Mouse (Mus musculus) embryonic stem cell, embryonic (primary cell): ENCODE data around the gene Jph2.

Source experiments
- CTCF ChIA-PET, 4 experiments: fragments of 300-600 bp in 2 of 4; fragments of 350-600 bp in 2 of 4; sonication (Branson Sonifier 250); formaldehyde crosslinking; loops; one replicate each; lab custom pipeline; 2022; ENCODE audit warnings: inconsistent platforms in 2 of 4; lab: Charles Lee
- POLR2A ChIA-PET, 4 experiments: fragments of 300-600 bp in 2 of 4; fragments of 350-600 bp in 2 of 4; sonication (Branson Sonifier 250); formaldehyde crosslinking; loops; one replicate each; lab custom pipeline; 2022; ENCODE audit warnings: antibody characterized with exemption in 4 of 4, inconsistent platforms in 1 of 4; lab: Charles Lee

Gene Jph2

GRCm38 (mm10) chr2:163392436-163392835, 5.4 kb downstream of the Jph2 start:
- POLR2A ChIA-PET, result interaction anchor here in 2 of 4 experiments (0.6 to 1.3 kb wide), 3 partner anchors 27 to 462 kb away, joined by 3 read pairs; no protein-coding TSS in a partner anchor
- CTCF ChIA-PET, result interaction anchor here in 2 of 4 experiments (0.7 to 1.2 kb wide), 2 partner anchors 9 to 838 kb away, joined by 3 to 8 read pairs; no protein-coding TSS in a partner anchor

DNA sequence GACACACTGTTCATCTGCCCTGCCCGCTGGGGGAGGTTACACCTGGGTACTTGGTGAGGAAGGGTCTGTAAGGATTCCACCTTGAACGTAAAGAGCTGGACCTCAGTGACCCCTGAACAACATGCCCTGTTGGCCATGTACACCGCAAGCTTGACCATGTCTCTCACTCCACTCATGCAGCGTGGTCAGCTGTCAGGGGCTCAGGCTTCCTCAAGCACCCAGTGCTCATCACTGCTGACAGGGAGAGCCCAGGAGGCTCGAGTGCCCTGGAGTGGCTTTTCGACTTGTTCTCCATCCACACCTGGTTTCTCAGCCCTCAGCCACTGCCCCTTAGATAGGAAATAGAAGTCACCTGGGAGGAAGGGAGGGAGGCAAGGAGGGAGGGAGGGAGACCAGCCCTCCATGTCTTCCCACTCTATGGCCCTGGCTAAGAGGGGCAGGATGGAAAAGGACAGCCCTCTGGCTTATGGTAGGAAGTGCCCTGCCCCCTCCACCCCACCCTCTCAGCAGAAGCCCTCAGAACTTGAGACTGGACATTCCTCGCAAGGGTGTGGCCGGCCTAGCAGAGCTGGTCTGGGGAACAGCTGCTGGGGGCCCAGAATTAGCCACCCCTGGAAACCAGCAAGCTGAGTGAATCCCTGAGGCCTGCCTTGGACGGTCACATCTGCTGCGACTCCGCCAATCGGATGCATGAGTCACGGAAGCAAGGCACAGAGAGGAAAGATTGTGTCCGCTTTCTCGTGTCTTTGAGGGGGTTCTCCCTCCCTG, 11.2 kb downstream of the Jph2 start:
- CTCF ChIA-PET, result interaction anchor here in 3 of 4 experiments (0.8 to 1.7 kb wide), 6 partner anchors 14 to 285 kb away, joined by 3 to 8 read pairs (median 4); partner anchors contain the start of gene Fitm2 (in 1 of the 3)

GRCm38 (mm10) chr2:163385126-163385525, 12.7 kb downstream of the Jph2 start:
- ChIA-PET CTCF (interaction anchor here in 2 of 4 experiments (0.6 to 1.4 kb wide), 4 partner anchors 34 to 697 kb away, joined by 3 to 6 read pairs (median 4); no protein-coding TSS in a partner anchor), POLR2A (interaction anchor here in 3 of 4 experiments (0.9 to 1.3 kb wide), 4 partner anchors 33 to 265 kb away, joined by 3 read pairs; no protein-coding TSS in a partner anchor)

More for the DNA sequence above, 11.2 kb downstream of the Jph2 start:
- POLR2A ChIA-PET, result interaction anchor here (0.6 to 1.6 kb wide), 11 partner anchors 10 to 248 kb away, joined by 3 to 8 read pairs (median 3); partner anchors contain the start of gene Jph2 (in 1 of the 4)

DNA sequence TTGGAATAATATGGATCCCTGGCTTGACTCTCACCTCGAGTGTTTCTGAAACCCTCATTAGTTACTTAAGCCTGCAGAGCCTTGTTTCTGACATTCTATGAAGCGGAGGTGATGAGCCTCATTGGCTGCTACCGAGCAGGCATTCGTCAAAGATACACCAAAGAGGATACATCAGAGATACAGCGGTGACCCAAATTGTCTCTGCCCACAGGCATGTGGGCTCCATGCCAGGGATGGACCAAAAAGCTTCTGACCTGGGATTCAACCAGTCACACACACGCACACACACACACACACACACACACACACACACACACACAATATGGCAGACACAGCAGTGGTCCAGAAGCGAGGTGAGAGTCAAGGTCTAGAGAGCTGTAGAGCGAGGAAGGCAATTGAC, 16.5 kb downstream of the Jph2 start:
- ChIA-PET POLR2A (interaction anchor here in 3 of 4 experiments (0.7 to 1.5 kb wide), 5 partner anchors 9 to 1554 kb away, joined by 3 to 6 read pairs (median 4); no protein-coding TSS in a partner anchor), CTCF (interaction anchor here in 2 of 4 experiments (0.5 to 2.3 kb wide), 3 partner anchors 19 to 280 kb away, joined by 3 to 12 read pairs (median 4); no protein-coding TSS in a partner anchor)

- POLR2A ChIA-PET, result interaction anchor here in 1 of 4 experiments (1.2 kb wide), 1 partner anchor 59 kb away, joined by 3 read pairs; no protein-coding TSS in a partner anchor
- CTCF ChIA-PET, result interaction anchor here in 3 of 4 experiments (0.7 to 1.5 kb wide), 4 partner anchors 22 to 284 kb away, joined by 3 to 5 read pairs (median 3); no protein-coding TSS in a partner anchor
These were observed 18.4 kb downstream of the Jph2 start for GRCm38 (mm10) chr2:163379366-163379765.

DNA sequence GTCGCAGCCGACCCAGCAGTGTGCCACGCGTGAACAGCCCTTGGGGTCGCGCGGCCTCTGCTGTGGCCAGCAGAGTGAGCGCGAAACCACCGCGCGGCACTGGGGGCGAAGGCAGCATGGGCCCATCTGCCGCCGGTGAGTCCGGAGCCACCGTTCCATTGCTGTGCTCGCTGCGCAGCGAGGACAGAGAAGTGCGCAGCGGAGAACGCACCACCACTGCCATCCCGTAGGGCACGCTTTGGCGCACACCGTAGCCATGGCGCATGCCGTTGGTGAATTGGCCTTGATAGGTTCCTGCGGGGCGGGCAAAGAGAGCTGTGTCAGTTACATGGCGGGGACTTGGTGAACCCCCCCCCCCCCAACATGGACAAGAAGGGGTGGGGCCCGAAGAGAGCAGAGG, 21.7 kb downstream of the Jph2 start:
- ChIA-PET CTCF (interaction anchor here in 1 of 4 experiments (1.0 kb wide), 2 partner anchors 24 to 25 kb away, joined by 3 to 4 read pairs; no protein-coding TSS in a partner anchor), POLR2A (interaction anchor here in 3 of 4 experiments (0.6 to 1.4 kb wide), 6 partner anchors 10 to 444 kb away, joined by 3 to 4 read pairs (median 3); no protein-coding TSS in a partner anchor)

- ChIA-PET POLR2A (interaction anchor here in 2 of 4 experiments (0.5 to 1.1 kb wide), 2 partner anchors 11 to 166 kb away, joined by 3 read pairs; no protein-coding TSS in a partner anchor), CTCF (interaction anchor here in 1 of 4 experiments (1.0 kb wide), 1 partner anchor 26 kb away, joined by 3 read pairs; no protein-coding TSS in a partner anchor)
These were observed 22.3 kb downstream of the Jph2 start for GRCm38 (mm10) chr2:163375468-163375867.

GRCm38 (mm10) chr2:163372627-163373026, 25.2 kb downstream of the Jph2 start:
- POLR2A ChIA-PET, result no interaction called here
- CTCF ChIA-PET, result interaction anchor here in 1 of 4 experiments (0.7 kb wide), 1 partner anchor 9 kb away, joined by 3 read pairs; no protein-coding TSS in a partner anchor

DNA sequence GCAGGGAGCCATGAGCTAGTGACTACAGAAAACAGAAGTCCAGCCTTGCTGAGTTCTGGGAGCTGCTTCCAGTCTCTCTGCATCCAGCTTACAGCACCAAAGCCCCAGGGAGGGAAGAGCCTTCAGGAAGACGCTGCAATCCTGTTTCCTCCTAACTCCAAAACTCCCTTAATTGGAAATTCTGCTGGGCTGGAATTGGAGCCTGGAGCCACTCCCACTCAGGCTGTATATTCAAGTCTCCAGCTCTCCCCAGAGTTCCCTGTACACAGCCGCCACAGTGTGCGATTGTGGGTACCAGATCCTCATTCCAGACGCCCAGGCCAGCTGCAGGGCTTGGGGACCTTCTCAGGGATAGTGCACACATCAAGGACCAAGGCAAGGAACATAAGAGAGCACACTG, 27.6 kb downstream of the Jph2 start:
- ChIA-PET POLR2A (interaction anchor here in 3 of 4 experiments (0.6 to 1.1 kb wide), 6 partner anchors 11 to 308 kb away, joined by 3 to 5 read pairs (median 3); no protein-coding TSS in a partner anchor), CTCF (interaction anchor here (0.6 to 1.4 kb wide), 6 partner anchors 16 to 466 kb away, joined by 3 to 6 read pairs (median 4); no protein-coding TSS in a partner anchor)

DNA sequence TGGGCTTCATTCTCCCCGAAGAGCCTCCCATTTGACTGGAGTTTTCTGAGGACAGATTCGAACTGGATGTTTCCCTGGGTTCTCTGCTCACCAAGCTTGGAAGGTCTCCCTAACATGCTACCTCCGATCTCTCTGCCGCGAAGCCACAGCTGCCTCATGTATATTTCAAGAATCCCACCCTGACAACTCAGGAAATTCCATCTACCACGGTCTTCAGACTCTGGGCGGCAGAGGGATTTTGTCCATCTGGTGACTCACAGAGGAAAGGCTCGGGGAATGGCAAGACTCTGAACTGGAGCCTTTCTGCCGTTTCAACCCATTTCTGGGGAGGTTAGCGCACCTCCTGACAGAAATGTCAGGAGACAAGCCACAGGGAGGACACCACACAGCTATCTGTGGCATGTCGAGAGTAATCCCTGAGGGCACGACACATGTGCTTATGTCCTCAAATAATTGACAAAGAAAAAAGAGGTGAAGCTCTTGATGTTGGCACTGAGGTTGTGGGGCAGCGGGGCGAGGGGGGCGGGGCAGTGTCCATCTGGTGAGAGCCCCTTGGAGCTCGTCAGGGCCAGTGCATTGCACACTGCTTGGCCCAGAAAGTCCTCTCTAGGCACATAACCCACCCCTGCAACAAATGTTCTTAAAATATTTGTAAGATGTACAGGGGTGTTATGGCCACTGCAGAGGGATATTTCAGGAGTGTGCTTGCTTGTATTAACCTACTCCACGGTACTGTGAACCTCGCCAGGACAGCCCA, 32.8 kb downstream of the Jph2 start:
- ChIA-PET POLR2A (interaction anchor here in 2 of 4 experiments (0.6 to 0.7 kb wide), 2 partner anchors 77 to 487 kb away, joined by 3 read pairs; no protein-coding TSS in a partner anchor), CTCF (no interaction called here)

DNA sequence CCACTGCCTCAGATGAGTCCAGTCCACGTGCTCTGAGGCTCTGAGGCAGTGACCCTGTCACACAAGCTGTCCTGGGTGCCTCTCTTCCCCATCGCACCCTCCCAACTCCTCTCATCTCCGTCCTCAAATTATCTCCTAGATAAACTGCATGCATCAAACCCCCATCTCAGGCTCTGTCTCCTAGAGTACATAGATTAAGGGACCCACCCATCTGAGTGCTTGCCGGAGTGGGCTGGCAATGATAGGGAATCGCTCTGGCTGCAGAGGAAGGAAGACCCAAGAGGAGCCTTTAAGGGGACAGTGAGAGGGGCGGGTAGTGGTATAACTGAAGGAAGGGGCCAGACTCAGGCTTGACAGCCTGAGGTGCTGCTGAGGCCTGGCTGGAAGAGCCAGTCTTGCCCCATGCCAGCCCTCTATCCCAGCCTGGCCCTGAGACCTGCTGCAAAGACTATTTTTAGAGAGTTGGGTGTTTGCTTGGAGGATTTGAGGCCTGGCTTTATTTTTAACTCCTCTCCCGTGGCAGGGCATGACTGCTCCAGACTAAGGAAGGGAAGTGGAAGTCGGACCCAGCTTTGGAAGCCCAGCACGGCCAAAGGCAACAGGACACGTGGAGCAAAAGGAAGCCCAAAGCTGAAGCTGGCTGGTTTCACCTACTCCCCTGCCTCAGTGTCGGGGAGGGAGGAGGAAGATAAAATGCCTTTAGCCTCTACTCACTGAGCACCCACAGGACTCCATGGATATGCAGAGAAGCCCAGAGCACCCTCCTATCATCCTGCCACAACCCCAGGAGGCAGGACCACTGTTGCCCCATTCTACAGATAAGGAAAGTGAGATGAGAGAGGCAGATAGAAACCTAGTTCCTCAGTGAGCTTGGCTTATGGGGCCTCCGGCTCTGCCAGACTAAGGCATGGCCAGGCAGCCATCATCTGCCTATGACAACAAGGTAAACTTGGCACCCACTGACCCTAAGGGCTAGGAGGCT, 34.6 kb downstream of the Jph2 start:
- POLR2A ChIA-PET, result no interaction called here
- CTCF ChIA-PET, result interaction anchor here in 1 of 4 experiments (1.0 kb wide), 1 partner anchor 25 kb away, joined by 3 read pairs; no protein-coding TSS in a partner anchor

- POLR2A ChIA-PET, result no interaction called here
- CTCF ChIA-PET, result interaction anchor here in 1 of 4 experiments (0.7 kb wide), 1 partner anchor 83 kb away, joined by 3 read pairs; no protein-coding TSS in a partner anchor
These were observed 36.8 kb downstream of the Jph2 start for GRCm38 (mm10) chr2:163360858-163361623.

DNA sequence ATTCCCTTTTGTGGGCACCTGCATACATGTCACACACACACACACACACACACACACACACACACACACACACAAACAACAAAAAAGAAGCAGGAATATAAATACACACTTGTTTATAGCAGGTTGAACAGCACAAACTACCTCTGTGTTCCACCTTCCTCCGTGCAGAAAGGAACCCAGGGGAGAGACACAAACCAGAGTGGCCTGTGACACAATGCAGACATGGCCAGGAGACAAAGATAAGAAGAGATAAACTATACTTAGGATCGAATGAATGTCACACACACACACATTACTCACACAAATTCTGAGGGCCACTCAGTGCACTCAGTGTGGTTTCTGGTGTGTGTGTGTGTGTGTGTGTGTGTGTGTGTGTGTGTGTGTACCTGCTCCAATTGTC, 38.5 kb downstream of the Jph2 start:
- CTCF ChIA-PET, result interaction anchor here in 1 of 4 experiments (0.7 kb wide), 1 partner anchor 371 kb away, joined by 3 read pairs; no protein-coding TSS in a partner anchor

DNA sequence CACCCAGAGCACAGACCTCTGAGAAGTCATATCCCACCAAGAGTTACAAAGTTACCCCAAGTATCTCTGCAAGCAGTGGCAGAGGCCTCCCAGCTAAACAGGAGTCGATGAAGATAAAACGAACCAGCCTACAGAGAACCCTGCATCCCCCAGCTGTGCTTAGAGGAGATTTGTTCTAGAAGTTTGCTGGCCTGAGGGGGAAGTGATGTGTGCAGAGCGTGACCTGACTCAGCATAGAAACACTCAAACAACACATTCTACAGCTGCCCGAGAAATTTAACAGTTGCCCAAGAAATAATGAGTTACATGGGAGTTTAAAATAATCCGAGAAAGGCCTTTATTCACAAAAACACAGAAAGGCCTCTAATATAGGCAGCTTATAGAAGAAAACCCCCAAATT, 39.1 kb downstream of the Jph2 start:
- ChIA-PET CTCF (interaction anchor here in 1 of 4 experiments (0.7 kb wide), 1 partner anchor 372 kb away, joined by 3 read pairs; no protein-coding TSS in a partner anchor), POLR2A (no interaction called here)

More for the DNA sequence above, 38.5 kb downstream of the Jph2 start:
- POLR2A ChIA-PET, result interaction anchor here in 1 of 4 experiments (1.2 kb wide), 1 partner anchor 27 kb away, joined by 3 read pairs; no protein-coding TSS in a partner anchor

- POLR2A ChIA-PET, result interaction anchor here in 3 of 4 experiments (0.6 to 2.4 kb wide), 14 partner anchors 13 to 425 kb away, joined by 3 to 6 read pairs (median 3); no protein-coding TSS in a partner anchor
These were observed 41.5 kb downstream of the Jph2 start for GRCm38 (mm10) chr2:163356113-163356840.

More at GRCm38 (mm10) chr2:163356113-163356840, 41.5 kb downstream of the Jph2 start:
- CTCF ChIA-PET, result interaction anchor here (0.6 to 2.2 kb wide), 12 partner anchors 10 to 778 kb away, joined by 3 to 10 read pairs (median 5); no protein-coding TSS in a partner anchor
